Mouse (Mus musculus) bone marrow macrophage, adult 2 months (primary cell): Measurements from ENCODE around the gene Frmd8. TPM values are rescaled to one million over a fixed set of nuclear protein-coding genes. Genes with fewer than 3 reads are reported as not detected.

ENCODE experiments used
- H3K27ac ChIP-seq: 2 replicates; pipeline ENCODE4 v1.5.1; 2012; ENCODE audit warnings: low read depth, low read length; ENCODE audit not compliant: insufficient read depth
- H3K4me1 ChIP-seq: 2 replicates; pipeline ENCODE4 v1.6.1; 2012; ENCODE audit warnings: low read length; ENCODE audit not compliant: control insufficient read depth, insufficient read depth
- H3K4me3 ChIP-seq: 2 replicates; pipeline ENCODE4 v1.5.1; 2012; ENCODE audit warnings: mild to moderate bottlenecking, low read length, moderate library complexity; ENCODE audit not compliant: insufficient read depth
- CTCF ChIP-seq: IDR thresholded peaks from 2 replicates; pipeline ENCODE4 v1.5.1; 2012; ENCODE audit warnings: low read depth, mild to moderate bottlenecking, low read length, moderate library complexity
- POLR2A ChIP-seq: IDR thresholded peaks from 2 replicates; pipeline ENCODE4 v1.6.1; 2012; ENCODE audit warnings: mild to moderate bottlenecking, low read depth, low read length, borderline replicate concordance
- polyA plus RNA-seq: library from polyadenylated mRNA; stranded (reverse); fragments of >200 nt; gene quantifications from 2 replicates; pipeline ENCODE4 v1.2.4, GENCODE M21; 2012; ENCODE audit not compliant: missing spikeins, insufficient read depth, insufficient read length

Gene Frmd8
- 24.6 and 25.2 TPM in 2 replicates for polyA plus RNA-seq

GRCm38 (mm10) chr19:5874969-5875480, at the start of gene Frmd8:
Gene Frmd8, minus strand, starts transcription at chr19:5875274.
- peak within 1 kb of the TSS; percentile 32 for H3K27ac ChIP-seq
- H3K4me3 ChIP-seq: peak within 1 kb of the TSS; percentile 67
- peaks cover 38% of the 10 kb centered on the region for H3K4me1 ChIP-seq
- TF ChIP-seq CTCF: no peak

DNA sequence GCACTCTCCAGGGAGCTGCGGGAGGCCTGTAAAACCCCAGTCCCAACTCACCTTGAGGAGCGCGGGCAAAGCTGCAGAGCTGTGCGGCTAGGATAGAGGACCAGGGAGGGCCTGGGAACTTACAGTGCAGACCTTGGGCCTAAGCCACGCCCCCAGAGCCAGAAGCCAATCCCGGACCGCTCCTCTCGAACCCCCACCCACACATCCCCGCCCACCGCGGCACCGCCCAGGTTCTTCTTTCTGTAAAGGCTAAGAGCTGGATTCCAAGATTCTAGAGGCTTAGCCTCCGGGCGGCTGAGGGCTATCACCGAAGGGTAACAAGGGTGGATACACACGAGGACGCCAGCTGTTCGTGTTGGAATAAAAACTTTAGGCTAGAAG, 49.6 kb upstream of the Frmd8 start, which contains the start of gene Cdc42ep2:
Gene Cdc42ep2, minus strand, starts transcription at position 104 of the 381 bp plus-strand sequence.
- Histone ChIP-seq H3K27ac (peak within 1 kb of the TSS; percentile 47), H3K4me3 (peak within 1 kb of the TSS; percentile 82), H3K4me1 (peaks cover 25% of the 10 kb centered on the region)
- TF ChIP-seq CTCF: no peak
- no peak for TF ChIP-seq POLR2A

- H3K4me3 ChIP-seq: peak overlapping the region; percentile 82
- TF ChIP-seq CTCF (peak; percentile 86), POLR2A (no peak)
- H3K27ac ChIP-seq: peak overlapping the region; percentile 47
- H3K4me1 ChIP-seq: peaks cover 19% of the 10 kb centered on the region
These were observed 49.1 kb upstream of the Frmd8 start for GRCm38 (mm10) chr19:5923990-5924712.

- TF ChIP-seq CTCF (no peak), POLR2A (no peak)
- no peak overlapping the region for H3K27ac ChIP-seq
These were observed 47.9 kb upstream of the Frmd8 start for GRCm38 (mm10) chr19:5922963-5923362.

GRCm38 (mm10) chr19:5922119-5922942, 47.3 kb upstream of the Frmd8 start:
- TF ChIP-seq CTCF (no peak), POLR2A (no peak)
- Histone ChIP-seq H3K4me1 (peaks cover 7% of the 10 kb centered on the region; the same call in 1 of the 2 replicates), H3K27ac (no peak overlapping the region), H3K4me3 (no peak overlapping the region)

More at GRCm38 (mm10) chr19:5922963-5923362, 47.9 kb upstream of the Frmd8 start:
- peaks cover 7% of the 10 kb centered on the region; the same call in 1 of the 2 replicates for H3K4me1 ChIP-seq
- no peak overlapping the region for H3K4me3 ChIP-seq

- no peak overlapping the region for H3K27ac ChIP-seq
These were observed 46.6 kb upstream of the Frmd8 start for GRCm38 (mm10) chr19:5921715-5922114.

DNA sequence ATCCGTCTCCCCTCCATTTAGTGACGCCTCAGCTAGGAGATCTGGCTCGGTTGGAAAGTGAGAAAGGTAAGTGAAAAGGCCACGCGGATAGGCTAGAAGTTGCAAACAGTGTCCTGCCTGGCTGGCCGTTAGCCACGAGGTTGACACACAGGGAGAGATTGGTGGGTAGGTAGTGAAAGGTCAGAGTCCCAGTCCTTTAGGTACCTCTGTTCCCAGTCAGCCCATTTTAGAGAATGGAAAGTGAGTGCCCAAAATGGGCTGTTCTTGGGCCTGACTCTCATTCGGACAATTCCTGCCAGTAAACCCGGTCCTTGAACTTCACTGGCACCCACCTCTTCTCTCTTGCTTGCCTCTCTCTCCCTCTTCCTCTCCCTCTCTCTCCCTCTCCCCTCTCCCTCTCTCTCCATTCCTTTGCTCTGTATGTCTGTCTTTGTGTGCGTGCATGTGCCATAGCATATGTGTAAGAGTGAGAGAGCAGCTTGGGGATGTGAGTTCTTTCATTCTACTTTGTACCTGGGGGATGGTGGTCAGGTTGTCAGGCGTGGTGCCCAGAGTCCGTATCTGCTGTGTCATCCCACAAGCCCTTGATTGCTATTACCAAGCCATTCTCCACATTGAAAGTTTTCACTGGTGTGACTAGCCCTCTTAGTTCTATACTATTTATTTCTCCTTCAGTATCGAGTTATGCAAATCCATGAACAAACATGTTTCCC, 38.1 kb upstream of the Frmd8 start, which contains the start of gene Dpf2:
Gene Dpf2, minus strand, starts transcription at position 4 of the 713 bp plus-strand sequence.
- Histone ChIP-seq H3K4me1 (peaks cover 23% of the 10 kb centered on the region), H3K4me3 (peak within 1 kb of the TSS; percentile 87), H3K27ac (peak within 1 kb of the TSS; percentile 71)
- no peak for TF ChIP-seq CTCF
- no peak for TF ChIP-seq POLR2A

More at GRCm38 (mm10) chr19:5921715-5922114, 46.6 kb upstream of the Frmd8 start:
- no peak overlapping the region for H3K4me3 ChIP-seq
- TF ChIP-seq CTCF (no peak), POLR2A (no peak)
- peaks cover 7% of the 10 kb centered on the region; the same call in 1 of the 2 replicates for H3K4me1 ChIP-seq

GRCm38 (mm10) chr19:5912103-5913006, 37.3 kb upstream of the Frmd8 start:
- TF ChIP-seq POLR2A: no peak
- TF ChIP-seq CTCF: no peak
- Histone ChIP-seq H3K4me3 (peak overlapping the region; percentile 87), H3K27ac (peak overlapping the region; percentile 71), H3K4me1 (peaks cover 29% of the 10 kb centered on the region)
